Mouse (Mus musculus) midbrain, postnatal 0 days (tissue): ENCODE measurements around the gene Fkbpl. TPM values are rescaled to one million over a fixed set of nuclear protein-coding genes. Genes with fewer than 3 reads are reported as not detected.

Experiments used
- ATAC-seq: fragments of 200-750 bp; cut with Nextera tagmentation; 2 replicates; pipeline ENCODE4 v1.8.0; 2017; ENCODE audit warnings: moderate number of reproducible peaks, mild to moderate bottlenecking, moderate TSS enrichment, moderate library complexity; ENCODE audit not compliant: low FRiP score
- DNase-seq: peaks from one replicate; pipeline ENCODE4 v3.0.0-alpha.2; 2015; ENCODE audit warnings: low spot score
- H3K27ac ChIP-seq: fragments of 300-500 bp; sonication (generic); 2 replicates; pipeline ENCODE4 v1.5.1; 2014; ENCODE audit warnings: low read depth, mild to moderate bottlenecking, low read length, mixed read lengths
- H3K27me3 ChIP-seq: fragments of 300-500 bp; sonication (generic); 2 replicates; pipeline ENCODE4 v1.6.1; 2014; ENCODE audit warnings: low read length, control low read depth, mixed read lengths; ENCODE audit not compliant: insufficient read depth
- H3K36me3 ChIP-seq: fragments of 300-500 bp; sonication (generic); 2 replicates; pipeline ENCODE4 v1.6.1; 2014; ENCODE audit warnings: low read length, control low read depth, mixed read lengths; ENCODE audit not compliant: insufficient read depth
- H3K4me1 ChIP-seq: fragments of 300-500 bp; sonication (generic); 2 replicates; pipeline ENCODE4 v1.6.1; 2014; ENCODE audit warnings: mild to moderate bottlenecking, control low read depth, antibody characterized with exemption, low read length, mixed read lengths; ENCODE audit not compliant: insufficient read depth
- H3K4me2 ChIP-seq: fragments of 300-500 bp; sonication (generic); 2 replicates; pipeline ENCODE4 v1.6.1; 2014; ENCODE audit warnings: low read depth, mild to moderate bottlenecking, low read length, mixed read lengths; ENCODE audit not compliant: poor library complexity, severe bottlenecking
- H3K4me3 ChIP-seq: fragments of 300-500 bp; sonication (generic); 2 replicates; pipeline ENCODE4 v1.5.1; 2014; ENCODE audit warnings: low read depth, mild to moderate bottlenecking, low read length, moderate library complexity
- H3K9ac ChIP-seq: fragments of 300-500 bp; sonication (generic); replicated peaks from 2 replicates; pipeline ENCODE4 v1.6.1; 2014; ENCODE audit warnings: mild to moderate bottlenecking, low read length, moderate library complexity, mixed read lengths; ENCODE audit not compliant: poor library complexity, severe bottlenecking
- H3K9me3 ChIP-seq: fragments of 300-500 bp; sonication (generic); 2 replicates; pipeline ENCODE4 v1.6.1; 2016; ENCODE audit warnings: low read length, control low read depth
- CTCF ChIP-seq: IDR thresholded peaks from 2 replicates; pipeline ENCODE4 v1.5.1; 2016; ENCODE audit warnings: antibody characterized with exemption, mild to moderate bottlenecking
- WGBS: fragments of 180-500 bp; shearing (Covaris S2); extraction: QIAGEN DNeasy Blood & Tissue Kit; methylation state at CpG from one replicate; pipeline ENCODE4 v1.1.7; 2014; 5-methylcytosine and 5-hydroxymethylcytosine counted together
- polyA plus RNA-seq: library from polyadenylated mRNA; unstranded; fragments of >200 nt; fragmentation: Nextera tagmentation; extraction: Ambion mirVana; gene quantifications from 2 replicates; pipeline ENCODE4 v1.2.1, GENCODE M21; 2015
- total RNA-seq: library from RNA; depleted of rRNA; stranded (reverse); fragments of >200 nt; gene quantifications from 2 replicates; pipeline ENCODE4 v1.2.3, GENCODE M21; 2014

Fkbpl gene
- total and polyA plus RNA-seq, 2 experiments from 2014 or later = 6.2 to 10.7 TPM

DNA sequence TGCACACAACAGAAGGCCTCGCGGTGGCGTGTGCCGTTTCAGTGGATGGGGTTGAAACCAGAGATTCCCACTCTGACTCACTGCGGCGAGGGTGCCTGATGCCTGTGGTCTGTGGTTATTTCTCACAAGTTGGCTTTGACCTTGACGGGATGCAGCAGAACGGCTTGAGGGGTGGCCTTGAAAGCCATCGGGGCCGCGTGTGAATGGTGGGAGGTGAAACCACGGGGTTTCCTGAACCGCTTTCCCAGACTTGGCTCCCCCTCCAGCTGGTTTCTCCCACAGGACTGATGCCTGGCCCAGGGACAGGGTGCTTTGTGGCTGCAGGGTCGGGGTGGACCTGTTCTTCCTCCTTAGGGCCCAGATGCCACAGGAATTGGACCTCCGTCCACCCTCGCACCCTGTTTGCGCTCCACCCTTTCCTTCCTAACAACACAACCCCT lies 36.6 kb downstream of the Fkbpl start:
- Histone ChIP-seq H3K9me3 (no peaks in the 10 kb centered on the region), H3K9ac (no peak overlapping the region), H3K4me3 (no peak overlapping the region), H3K36me3 (no peaks in the 10 kb centered on the region), H3K4me2 (no peak overlapping the region), H3K27me3 (no peaks in the 10 kb centered on the region; the same call in 1 of the 2 replicates), H3K4me1 (no peaks in the 10 kb centered on the region), H3K27ac (no peak overlapping the region)
- ATAC-seq = no peak
- TF ChIP-seq CTCF = no peak
- DNase-seq = no peak
- 83% methylated on average over 17 of the region's 17 CpGs for WGBS

DNA sequence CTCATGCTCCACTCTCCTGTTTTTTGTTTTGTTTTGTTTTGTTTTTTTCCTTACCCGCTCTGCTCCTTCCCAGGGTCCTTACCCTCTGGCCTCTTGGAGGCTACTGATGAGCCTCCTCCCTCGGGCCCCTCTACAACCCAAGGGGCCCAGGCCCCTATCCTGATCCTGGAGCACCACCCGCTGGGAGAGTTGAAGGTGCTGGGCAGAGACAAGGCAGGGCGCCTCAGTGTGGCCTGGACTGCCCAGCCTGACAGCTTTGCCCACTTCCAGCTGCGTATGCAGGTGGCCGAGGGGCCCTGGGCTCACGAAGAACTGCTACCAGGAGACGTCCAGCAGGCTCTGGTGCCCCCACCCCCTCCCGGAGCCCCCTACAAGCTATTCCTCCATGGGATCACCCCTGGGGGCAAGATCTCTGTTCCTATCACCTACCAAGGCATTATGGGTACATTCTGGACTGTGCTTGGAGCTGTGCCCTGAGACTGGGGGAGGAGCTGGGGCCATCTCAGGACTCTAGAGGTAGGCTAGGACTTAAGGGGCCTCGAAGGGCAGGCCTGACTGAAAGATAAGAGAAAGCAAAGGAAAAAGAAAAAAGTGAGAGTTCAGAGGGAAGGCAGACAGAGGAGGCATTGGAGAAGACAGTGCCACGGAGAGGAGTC lies 37.4 kb downstream of the Fkbpl start:
- Histone ChIP-seq H3K9ac (no peak overlapping the region), H3K27ac (no peak overlapping the region), H3K36me3 (no peaks in the 10 kb centered on the region), H3K4me1 (no peaks in the 10 kb centered on the region), H3K4me2 (no peak overlapping the region), H3K27me3 (no peaks in the 10 kb centered on the region; the same call in 1 of the 2 replicates), H3K9me3 (no peaks in the 10 kb centered on the region), H3K4me3 (no peak overlapping the region)
- ATAC-seq (no peak), DNase-seq (no peak)
- TF ChIP-seq CTCF = no peak
- WGBS = 68% methylated on average over 11 of the region's 11 CpGs

DNA sequence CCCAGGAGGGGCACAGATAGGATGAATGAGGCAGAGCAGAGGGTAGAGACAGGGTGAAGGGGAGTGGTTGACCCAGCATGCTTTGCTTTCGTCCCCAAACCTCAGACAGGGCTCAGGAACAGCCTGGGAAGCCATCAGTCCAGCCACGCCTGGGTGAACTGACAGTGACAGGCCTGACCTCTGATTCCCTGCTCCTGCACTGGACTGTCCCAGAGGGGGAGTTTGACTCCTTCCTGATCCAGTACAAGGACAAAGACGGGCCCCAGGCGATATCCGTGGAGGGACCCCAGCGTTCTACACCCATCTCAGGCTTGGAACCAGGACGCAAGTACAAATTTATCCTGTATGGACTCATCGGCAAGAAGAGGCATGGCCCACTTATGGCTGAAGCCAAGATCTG lies 38.6 kb downstream of the Fkbpl start:
- ATAC-seq (no peak), DNase-seq (no peak)
- Histone ChIP-seq H3K4me2 (no peak overlapping the region), H3K9me3 (no peaks in the 10 kb centered on the region), H3K4me3 (no peak overlapping the region), H3K9ac (no peak overlapping the region), H3K4me1 (no peaks in the 10 kb centered on the region), H3K27me3 (no peaks in the 10 kb centered on the region; the same call in 1 of the 2 replicates), H3K27ac (no peak overlapping the region), H3K36me3 (no peaks in the 10 kb centered on the region)
- 75% methylated on average over 8 of the region's 8 CpGs for WGBS
- TF ChIP-seq CTCF = no peak

DNA sequence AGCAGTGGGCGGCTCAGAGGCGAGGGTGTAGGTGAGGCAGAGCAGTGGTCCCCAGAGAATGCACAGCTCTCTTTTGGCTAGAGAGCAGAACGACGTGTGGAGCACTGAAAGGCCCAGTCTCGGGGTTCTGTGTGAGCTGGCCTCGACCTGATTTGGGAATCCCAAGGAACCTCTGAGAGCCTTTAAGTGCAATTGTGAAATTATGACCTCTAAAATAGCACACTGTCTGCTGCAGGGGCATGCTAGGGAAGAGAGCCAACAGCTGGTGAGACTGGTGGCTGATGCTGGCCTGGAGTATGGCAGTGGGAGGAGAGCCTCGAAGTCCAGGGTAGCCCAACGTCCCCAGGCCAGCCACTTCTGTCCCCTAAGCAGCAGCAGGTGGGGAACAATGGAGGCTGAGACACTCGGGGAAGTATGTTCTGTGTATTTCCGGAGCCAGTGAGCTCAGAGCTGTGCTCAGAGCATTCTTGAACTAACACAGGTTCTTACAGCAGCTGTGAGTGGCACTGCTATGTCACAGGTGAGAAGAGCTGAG lies 39.2 kb downstream of the Fkbpl start:
- no peak overlapping the region for H3K4me3 ChIP-seq
- H3K27ac ChIP-seq = no peak overlapping the region
- no peak overlapping the region for H3K4me2 ChIP-seq
- 69% methylated on average over 10 of the region's 10 CpGs for WGBS
- H3K9ac ChIP-seq = no peak overlapping the region
- no peak for DNase-seq
- no peaks in the 10 kb centered on the region for H3K36me3 ChIP-seq
- no peaks in the 10 kb centered on the region for H3K4me1 ChIP-seq
- no peaks in the 10 kb centered on the region; the same call in 1 of the 2 replicates for H3K27me3 ChIP-seq
- no peak for TF ChIP-seq CTCF
- no peak for ATAC-seq
- no peaks in the 10 kb centered on the region for H3K9me3 ChIP-seq

DNA sequence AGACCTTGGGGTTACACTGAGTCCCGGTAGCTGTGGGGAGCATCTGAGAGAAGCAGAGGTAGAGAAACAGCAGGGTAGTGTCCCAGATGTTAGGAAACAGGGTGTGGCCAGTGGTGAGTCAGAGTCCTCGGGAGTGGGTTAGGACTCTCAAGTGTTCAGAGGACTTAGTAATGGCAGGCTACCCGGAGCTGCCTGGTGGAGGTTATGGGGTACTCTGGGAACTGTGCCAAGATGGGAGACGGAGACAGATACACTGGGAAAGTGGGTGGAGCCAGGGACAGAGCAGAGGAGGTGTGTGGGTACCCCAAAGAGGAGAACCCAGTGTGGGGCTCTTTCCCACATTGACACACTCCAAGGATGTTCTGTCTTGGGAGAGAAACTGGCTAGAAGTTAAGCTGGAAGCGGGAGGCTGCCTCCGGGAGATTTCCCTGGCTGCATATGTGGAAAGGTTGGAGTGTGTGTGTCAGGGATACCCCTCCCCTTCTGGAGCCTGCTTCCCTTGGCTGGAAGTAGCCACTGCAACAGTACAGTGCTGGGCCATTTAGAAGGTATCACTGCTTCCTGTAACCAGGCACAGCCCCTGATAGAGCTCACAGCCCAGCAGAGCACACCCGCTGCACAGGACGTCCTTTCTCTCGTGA lies 39.8 kb downstream of the Fkbpl start:
- H3K4me3 ChIP-seq = no peak overlapping the region
- no peaks in the 10 kb centered on the region for H3K27me3 ChIP-seq
- no peak overlapping the region for H3K4me2 ChIP-seq
- TF ChIP-seq CTCF = no peak
- ATAC-seq (no peak), DNase-seq (no peak)
- no peaks in the 10 kb centered on the region for H3K9me3 ChIP-seq
- WGBS = 64% methylated on average over 9 of the region's 9 CpGs
- H3K4me1 ChIP-seq = no peaks in the 10 kb centered on the region
- H3K27ac ChIP-seq = no peak overlapping the region
- no peak overlapping the region for H3K9ac ChIP-seq
- no peaks in the 10 kb centered on the region for H3K36me3 ChIP-seq
